Mouse (Mus musculus): ENCODE results near the gene Plxnc1. TPM values are rescaled to one million over a fixed set of nuclear protein-coding genes. Genes with fewer than 3 reads are reported as not detected.

The Plxnc1 gene
- total and polyA plus RNA-seq, 3 experiments, result 27.6 to 34.4 (median 33.0) TPM

GRCm38 (mm10) chr10:94826436-94826835 lies 118.2 kb downstream of the Plxnc1 start:
- in situ Hi-C loops (cut with MboI; ENCODE audit: low pct_ligation_motif_present, low pct_unique_long_range_greater_than_20kb, low sequenced_read_pairs) (no loop called here), dilution Hi-C loops (cut with MboI; ENCODE audit: extremely low pct_ligation_motif_present, extremely low pct_unique_long_range_greater_than_20kb, low sequenced_read_pairs) (no loop called here)
- H3K27me3 ChIP-seq (replicated peaks), result no peaks in the 10 kb centered on the region
- H3K9me3 ChIP-seq (replicated peaks; ENCODE audit: low read length), result peaks cover 2% of the 10 kb centered on the region
- peaks cover 22 to 41% of the 10 kb centered on the region in 2 experiments for H3K36me3 ChIP-seq (replicated peaks in 1 of 2; ENCODE audit: control insufficient read depth in 1 of 2, insufficient read depth in 1 of 2, low read length in 1 of 2)
- DNase-seq (ENCODE audit: extremely low read depth), result no peak
- no peak overlapping the region for H3K4me2 ChIP-seq (ENCODE audit: insufficient read depth, low read depth, poor library complexity, severe bottlenecking)
- H3K79me2 ChIP-seq (replicated peaks; ENCODE audit: control insufficient read depth, extremely low read depth, insufficient read depth, poor library complexity, severe bottlenecking), result peaks cover 5% of the 10 kb centered on the region; the same call in 1 of the 2 replicates
- no peak overlapping the region for H3K27ac ChIP-seq (ENCODE audit: insufficient read depth, low read depth)
- H3K9ac ChIP-seq (ENCODE audit: insufficient read depth, low read depth), result no peak overlapping the region
- H3K4me1 ChIP-seq (ENCODE audit: control insufficient read depth in 1 of 2, insufficient read depth in 2 of 2), result peaks cover 29 to 93% of the 10 kb centered on the region in 2 experiments
- no peak for TF ChIP-seq MAX (IDR thresholded peaks at IDR 0.05; ENCODE audit: low read length)
- no peak for TF ChIP-seq CHD1 (IDR thresholded peaks at IDR 0.05; ENCODE audit: low read depth, low read length)
- TF ChIP-seq USF1 (IDR thresholded peaks at IDR 0.05; ENCODE audit: low read depth, low read length), result no peak
- no peak for TF ChIP-seq E2F4 (IDR thresholded peaks at IDR 0.05; ENCODE audit: insufficient replicate concordance, low read depth, low read length)
- TF ChIP-seq SIN3A (IDR thresholded peaks at IDR 0.05; ENCODE audit: low read length), result no peak
- no peak for TF ChIP-seq MYC (IDR thresholded peaks at IDR 0.05; ENCODE audit: low read depth, low read length)
- no peak for TF ChIP-seq KAT2A (IDR thresholded peaks at IDR 0.05; ENCODE audit: insufficient replicate concordance, low read length)
- TF ChIP-seq POLR2A (IDR thresholded peaks at IDR 0.05; ENCODE audit: low read depth, low read length), result no peak
- no peak for TF ChIP-seq ZC3H11A (IDR thresholded peaks at IDR 0.05; ENCODE audit: low read depth, low read length)
- no peak for TF ChIP-seq ELF1 (IDR thresholded peaks at IDR 0.05; ENCODE audit: low read depth, low read length)
- no peak for TF ChIP-seq MAFK (IDR thresholded peaks at IDR 0.05; ENCODE audit: insufficient replicate concordance, low read length)
- no peak for TF ChIP-seq JUN (IDR thresholded peaks at IDR 0.05; ENCODE audit: insufficient read depth, low read depth, low read length)
- no peak overlapping the region for H3K4me3 ChIP-seq (replicated peaks in 1 of 3; ENCODE audit: low read depth in 2 of 3, low read length in 2 of 3, poor library complexity in 1 of 3)

GRCm38 (mm10) chr10:94825951-94826350 lies 118.7 kb downstream of the Plxnc1 start:
- in situ Hi-C loops (cut with MboI; ENCODE audit: low pct_ligation_motif_present, low pct_unique_long_range_greater_than_20kb, low sequenced_read_pairs) (no loop called here), dilution Hi-C loops (cut with MboI; ENCODE audit: extremely low pct_ligation_motif_present, extremely low pct_unique_long_range_greater_than_20kb, low sequenced_read_pairs) (no loop called here)
- DNase-seq (ENCODE audit: extremely low read depth), result peak; percentile 91
- Histone ChIP-seq H3K27ac (ENCODE audit: insufficient read depth, low read depth) (0 out of 2 replicates have a peak overlapping the region, but pooled peaks have one; percentile 0), H3K27me3 (replicated peaks) (no peaks in the 10 kb centered on the region), H3K36me3 (replicated peaks in 1 of 2; ENCODE audit: control insufficient read depth in 1 of 2, insufficient read depth in 1 of 2, low read length in 1 of 2) (peaks cover 17 to 39% of the 10 kb centered on the region in 2 experiments), H3K9ac (ENCODE audit: insufficient read depth, low read depth) (no peak overlapping the region), H3K4me2 (ENCODE audit: insufficient read depth, low read depth, poor library complexity, severe bottlenecking) (no peak overlapping the region), H3K4me1 (ENCODE audit: control insufficient read depth in 1 of 2, insufficient read depth in 2 of 2) (peaks cover 27 to 89% of the 10 kb centered on the region in 2 experiments), H3K4me3 (replicated peaks in 1 of 3; ENCODE audit: low read depth in 2 of 3, low read length in 2 of 3, poor library complexity in 1 of 3) (no peak overlapping the region), H3K9me3 (replicated peaks; ENCODE audit: low read length) (peaks cover 2% of the 10 kb centered on the region), H3K79me2 (replicated peaks; ENCODE audit: control insufficient read depth, extremely low read depth, insufficient read depth, poor library complexity, severe bottlenecking) (peaks cover 5% of the 10 kb centered on the region; the same call in 1 of the 2 replicates)
- TF ChIP-seq POLR2A (IDR thresholded peaks at IDR 0.05; ENCODE audit: low read depth, low read length) (no peak), CHD1 (IDR thresholded peaks at IDR 0.05; ENCODE audit: low read depth, low read length) (0 out of 2 replicates have a peak, but pooled peaks have one; percentile 53), RCOR1 (conservative IDR thresholded peaks at IDR 0.05; ENCODE audit: low read depth, low read length) (peak; percentile 69; the same call in 1 of the 2 replicates), CTCF (conservative IDR thresholded peaks at IDR 0.05 in 1 of 2, IDR thresholded peaks at IDR 0.05 in 1 of 2; ENCODE audit: low read depth in 2 of 2, low read length in 2 of 2) (0 out of 4 replicates have a peak, but pooled peaks of 1 of the 2 experiments have one; percentile 9), ZC3H11A (IDR thresholded peaks at IDR 0.05; ENCODE audit: low read depth, low read length) (no peak), NELFE (IDR thresholded peaks at IDR 0.05; ENCODE audit: low read depth, low read length) (no peak), UBTF (IDR thresholded peaks at IDR 0.05; ENCODE audit: low read depth, low read length) (no peak), USF2 (conservative IDR thresholded peaks at IDR 0.05; ENCODE audit: low read depth, low read length) (no peak), ETS1 (conservative IDR thresholded peaks at IDR 0.05; ENCODE audit: low read depth, low read length) (peak; percentile 100), USF1 (IDR thresholded peaks at IDR 0.05; ENCODE audit: low read depth, low read length) (no peak), IRF4 (IDR thresholded peaks at IDR 0.05; ENCODE audit: low read depth, low read length) (peak; percentile 70), HCFC1 (IDR thresholded peaks at IDR 0.05; ENCODE audit: low read depth, low read length) (peak; percentile 29; the same call in 1 of the 2 replicates), MEF2A (IDR thresholded peaks at IDR 0.05; ENCODE audit: borderline replicate concordance, low read depth, low read length) (peak; percentile 50; the same call in 1 of the 2 replicates), CHD2 (IDR thresholded peaks at IDR 0.05; ENCODE audit: low read length) (0 out of 2 replicates have a peak, but pooled peaks have one; percentile 44), GABPA (IDR thresholded peaks at IDR 0.05; ENCODE audit: insufficient replicate concordance, low read depth, low read length) (no peak), MYC (IDR thresholded peaks at IDR 0.05; ENCODE audit: low read depth, low read length) (peak; percentile 80), KAT2A (IDR thresholded peaks at IDR 0.05; ENCODE audit: insufficient replicate concordance, low read length) (0 out of 2 replicates have a peak, but pooled peaks have one; percentile 36), NRF1 (IDR thresholded peaks at IDR 0.05; ENCODE audit: low read depth, low read length) (0 out of 2 replicates have a peak, but pooled peaks have one; percentile 4), TBP (conservative IDR thresholded peaks at IDR 0.05; ENCODE audit: low read depth, low read length) (no peak), JUN (IDR thresholded peaks at IDR 0.05; ENCODE audit: insufficient read depth, low read depth, low read length) (peak; percentile 45; the same call in 1 of the 2 replicates), TCF12 (IDR thresholded peaks at IDR 0.05; ENCODE audit: low read depth, low read length) (peak; percentile 88), ELF1 (IDR thresholded peaks at IDR 0.05; ENCODE audit: low read depth, low read length) (no peak), MAZ (IDR thresholded peaks at IDR 0.05; ENCODE audit: low read depth, low read length) (peak; percentile 27; the same call in 1 of the 2 replicates), RAD21 (IDR thresholded peaks at IDR 0.05; ENCODE audit: low read depth, low read length) (no peak), SIN3A (IDR thresholded peaks at IDR 0.05; ENCODE audit: low read length) (peak; percentile 87), JUND (conservative IDR thresholded peaks at IDR 0.05; ENCODE audit: low read depth, low read length) (no peak), POLR2AphosphoS2 (IDR thresholded peaks at IDR 0.05; ENCODE audit: low read depth, low read length) (no peak)

Measured in CH12.LX (cell line).